Mouse (Mus musculus) embryonic facial prominence, embryonic 13.5 days (tissue): ENCODE measurements around the gene Aifm2. TPM values are rescaled to one million over a fixed set of nuclear protein-coding genes. Genes with fewer than 3 reads are reported as not detected.

Experiments used
- ATAC-seq: fragments of 200-750 bp; cut with Nextera tagmentation; 2 replicates; pipeline ENCODE4 v1.8.0; 2017; ENCODE audit warnings: low read depth; ENCODE audit not compliant: insufficient number of reproducible peaks, insufficient read depth, low FRiP score, low TSS enrichment
- H3K27ac ChIP-seq: fragments of 300-500 bp; sonication (generic); 2 replicates; pipeline ENCODE4 v1.5.1; 2015; ENCODE audit warnings: moderate library complexity, mild to moderate bottlenecking, inconsistent platforms
- H3K27me3 ChIP-seq: fragments of 300-500 bp; sonication (generic); 2 replicates; pipeline ENCODE4 v1.6.1; 2015; ENCODE audit warnings: mild to moderate bottlenecking, inconsistent platforms
- H3K36me3 ChIP-seq: fragments of 300-500 bp; sonication (generic); 2 replicates; pipeline ENCODE4 v1.6.1; 2015; ENCODE audit warnings: mild to moderate bottlenecking, inconsistent platforms
- H3K4me1 ChIP-seq: fragments of 300-500 bp; sonication (generic); 2 replicates; pipeline ENCODE4 v1.6.1; 2015; ENCODE audit warnings: inconsistent platforms
- H3K4me2 ChIP-seq: fragments of 300-500 bp; sonication (generic); 2 replicates; pipeline ENCODE4 v1.6.1; 2015; ENCODE audit warnings: moderate library complexity, mild to moderate bottlenecking, inconsistent platforms
- H3K4me3 ChIP-seq: fragments of 300-500 bp; sonication (generic); 2 replicates; pipeline ENCODE4 v1.5.1; 2015; ENCODE audit warnings: mild to moderate bottlenecking, inconsistent platforms
- H3K9ac ChIP-seq: fragments of 300-500 bp; sonication (generic); 2 replicates; pipeline ENCODE4 v1.6.1; 2015; ENCODE audit warnings: mild to moderate bottlenecking, inconsistent platforms
- H3K9me3 ChIP-seq: fragments of 300-500 bp; sonication (generic); 2 replicates; pipeline ENCODE4 v1.6.1; 2016; ENCODE audit warnings: inconsistent platforms
- WGBS: fragments of 180-500 bp; shearing (Covaris S2); methylation state at CpG from one replicate; pipeline ENCODE4 v1.1.7; 2015; ENCODE audit warnings: mixed read lengths; 5-methylcytosine and 5-hydroxymethylcytosine counted together
- polyA plus RNA-seq: library from polyadenylated mRNA; unstranded; fragments of >200 nt; fragmentation: Nextera tagmentation; extraction: Ambion mirVana; gene quantifications from 2 replicates; pipeline ENCODE4 v1.2.1, GENCODE M21; 2015

Gene Aifm2
- polyA plus RNA-seq = 9.4 and 11.0 TPM in 2 replicates

- WGBS = 13% methylated on average over 36 of the region's 36 CpGs
- no peak within 1 kb of the TSS for H3K27ac ChIP-seq
- H3K9me3 ChIP-seq = no peaks in the 10 kb centered on the region
- H3K4me3 ChIP-seq = peak within 1 kb of the TSS; percentile 54
- peak; percentile 69 for ATAC-seq
- peaks cover 11% of the 10 kb centered on the region for H3K4me1 ChIP-seq
- no peaks in the 10 kb centered on the region for H3K36me3 ChIP-seq
- no peaks in the 10 kb centered on the region for H3K27me3 ChIP-seq
- H3K9ac ChIP-seq = peak within 1 kb of the TSS; percentile 69
- H3K4me2 ChIP-seq = peak within 1 kb of the TSS; percentile 81
Measured at GRCm38 (mm10) chr10:61714771-61715461, at the start of gene Aifm2. TSS of gene Aifm2 (plus strand) at chr10:61715263.

- H3K4me1 ChIP-seq = peaks cover 3% of the 10 kb centered on the region; the same call in 1 of the 2 replicates
- H3K27me3 ChIP-seq = no peaks in the 10 kb centered on the region
- H3K27ac ChIP-seq = no peak overlapping the region
- H3K36me3 ChIP-seq = peaks cover 86% of the 10 kb centered on the region
- no peak overlapping the region for H3K4me3 ChIP-seq
- no peaks in the 10 kb centered on the region for H3K9me3 ChIP-seq
- WGBS = 93% methylated on average over 3 of the region's 3 CpGs
- no peak for ATAC-seq
- H3K4me2 ChIP-seq = no peak overlapping the region
- no peak overlapping the region for H3K9ac ChIP-seq
Measured at GRCm38 (mm10) chr10:61665651-61666050, 49.4 kb upstream of the Aifm2 start.

- WGBS = 86% methylated on average over 7 of the region's 7 CpGs
- peaks cover 90% of the 10 kb centered on the region for H3K36me3 ChIP-seq
- H3K4me3 ChIP-seq = no peak overlapping the region
- H3K9me3 ChIP-seq = no peaks in the 10 kb centered on the region
- H3K4me2 ChIP-seq = no peak overlapping the region
- no peak overlapping the region for H3K9ac ChIP-seq
- no peak for ATAC-seq
- no peak overlapping the region for H3K27ac ChIP-seq
- H3K4me1 ChIP-seq = no peaks in the 10 kb centered on the region
- H3K27me3 ChIP-seq = no peaks in the 10 kb centered on the region
Measured at GRCm38 (mm10) chr10:61669289-61669688, 45.8 kb upstream of the Aifm2 start.

- H3K27me3 ChIP-seq = no peaks in the 10 kb centered on the region
- no peak overlapping the region for H3K4me3 ChIP-seq
- no peak overlapping the region for H3K9ac ChIP-seq
- H3K36me3 ChIP-seq = peaks cover 90% of the 10 kb centered on the region
- no peak overlapping the region for H3K27ac ChIP-seq
- H3K4me1 ChIP-seq = no peaks in the 10 kb centered on the region
- no peaks in the 10 kb centered on the region for H3K9me3 ChIP-seq
- H3K4me2 ChIP-seq = no peak overlapping the region
- ATAC-seq = no peak
Measured at GRCm38 (mm10) chr10:61669896-61670295, 45.2 kb upstream of the Aifm2 start.

GRCm38 (mm10) chr10:61670758-61671157, 44.3 kb upstream of the Aifm2 start:
- 94% methylated on average over 3 of the region's 3 CpGs for whole genome bisulfite sequencing
- H3K36me3 ChIP-seq = peaks cover 89% of the 10 kb centered on the region
- H3K9ac ChIP-seq = no peak overlapping the region
- H3K27ac ChIP-seq = no peak overlapping the region
- no peaks in the 10 kb centered on the region for H3K9me3 ChIP-seq
- H3K4me1 ChIP-seq = no peaks in the 10 kb centered on the region
- no peak overlapping the region for H3K4me3 ChIP-seq
- no peak for ATAC-seq
- no peaks in the 10 kb centered on the region for H3K27me3 ChIP-seq
- no peak overlapping the region for H3K4me2 ChIP-seq

- H3K27ac ChIP-seq = no peak overlapping the region
- no peak overlapping the region for H3K9ac ChIP-seq
- no peak overlapping the region for H3K4me2 ChIP-seq
- H3K4me3 ChIP-seq = no peak overlapping the region
- peaks cover 6% of the 10 kb centered on the region; the same call in 1 of the 2 replicates for H3K4me1 ChIP-seq
- no peaks in the 10 kb centered on the region for H3K27me3 ChIP-seq
- H3K9me3 ChIP-seq = no peaks in the 10 kb centered on the region
- no peak for ATAC-seq
- H3K36me3 ChIP-seq = peaks cover 42% of the 10 kb centered on the region
- WGBS = 86% methylated on average over 3 of the region's 3 CpGs
Measured at GRCm38 (mm10) chr10:61675935-61676334, 39.1 kb upstream of the Aifm2 start.

- WGBS = 37% methylated on average over 9 of the region's 9 CpGs
- Histone ChIP-seq H3K27ac (peak overlapping the region; percentile 91), H3K4me1 (peaks cover 24% of the 10 kb centered on the region), H3K4me3 (peak overlapping the region; percentile 94), H3K27me3 (no peaks in the 10 kb centered on the region), H3K9ac (peak overlapping the region; percentile 97), H3K4me2 (peak overlapping the region; percentile 91), H3K9me3 (no peaks in the 10 kb centered on the region), H3K36me3 (peaks cover 15% of the 10 kb centered on the region)
- no peak for ATAC-seq
Measured at GRCm38 (mm10) chr10:61679545-61679944, 35.5 kb upstream of the Aifm2 start.

GRCm38 (mm10) chr10:61680015-61680913, 34.8 kb upstream of the Aifm2 start, which contains the start of gene Sar1a:
TSS of gene Sar1a (plus strand) at chr10:61680299.
- H3K9ac ChIP-seq = peak within 1 kb of the TSS; percentile 97
- H3K9me3 ChIP-seq = no peaks in the 10 kb centered on the region
- under 1% methylated on average over 83 of the region's 84 CpGs for WGBS
- H3K27ac ChIP-seq = peak within 1 kb of the TSS; percentile 91
- peak; percentile 99 for ATAC-seq
- H3K36me3 ChIP-seq = peaks cover 15% of the 10 kb centered on the region
- peak within 1 kb of the TSS; percentile 91 for H3K4me2 ChIP-seq
- H3K27me3 ChIP-seq = no peaks in the 10 kb centered on the region
- peaks cover 24% of the 10 kb centered on the region for H3K4me1 ChIP-seq
- peak within 1 kb of the TSS; percentile 94 for H3K4me3 ChIP-seq

- no peak for ATAC-seq
- 90% methylated on average over 8 of the region's 8 CpGs for WGBS
Measured at GRCm38 (mm10) chr10:61689405-61689804, 25.7 kb upstream of the Aifm2 start.

GRCm38 (mm10) chr10:61693563-61693962, 21.5 kb upstream of the Aifm2 start:
- 69% methylated on average over 4 of the region's 4 CpGs for WGBS
- peaks cover 65% of the 10 kb centered on the region for H3K36me3 ChIP-seq
- H3K4me1 ChIP-seq = peaks cover 18% of the 10 kb centered on the region
- no peak for ATAC-seq
- no peaks in the 10 kb centered on the region for H3K9me3 ChIP-seq
- H3K27me3 ChIP-seq = no peaks in the 10 kb centered on the region
- no peak overlapping the region for H3K4me2 ChIP-seq
- H3K27ac ChIP-seq = no peak overlapping the region
- H3K9ac ChIP-seq = no peak overlapping the region
- no peak overlapping the region for H3K4me3 ChIP-seq

More at GRCm38 (mm10) chr10:61689405-61689804, 25.7 kb upstream of the Aifm2 start:
- H3K4me1 ChIP-seq = no peaks in the 10 kb centered on the region
- no peak overlapping the region for H3K4me2 ChIP-seq
- H3K36me3 ChIP-seq = peaks cover 93% of the 10 kb centered on the region
- no peak overlapping the region for H3K27ac ChIP-seq
- H3K9me3 ChIP-seq = no peaks in the 10 kb centered on the region
- H3K27me3 ChIP-seq = no peaks in the 10 kb centered on the region
- no peak overlapping the region for H3K9ac ChIP-seq
- H3K4me3 ChIP-seq = no peak overlapping the region

- Histone ChIP-seq H3K4me1 (peaks cover 18% of the 10 kb centered on the region), H3K4me2 (peak within 1 kb of the TSS; percentile 100), H3K4me3 (peak within 1 kb of the TSS; percentile 99), H3K36me3 (peaks cover 64% of the 10 kb centered on the region), H3K9me3 (no peaks in the 10 kb centered on the region), H3K9ac (peak within 1 kb of the TSS; percentile 91), H3K27ac (peak within 1 kb of the TSS; percentile 51; the same call in 1 of the 2 replicates), H3K27me3 (no peaks in the 10 kb centered on the region)
- peak; percentile 92 for ATAC-seq
- 1% methylated on average over 42 of the region's 42 CpGs for WGBS
Measured at GRCm38 (mm10) chr10:61694870-61695670, 20.0 kb upstream of the Aifm2 start, which contains the start of gene Tysnd1. TSS of gene Tysnd1 (plus strand) at chr10:61695514.
